8 mouse cellular contexts compared by ENCODE assay signal in the genomic region with DNA sequence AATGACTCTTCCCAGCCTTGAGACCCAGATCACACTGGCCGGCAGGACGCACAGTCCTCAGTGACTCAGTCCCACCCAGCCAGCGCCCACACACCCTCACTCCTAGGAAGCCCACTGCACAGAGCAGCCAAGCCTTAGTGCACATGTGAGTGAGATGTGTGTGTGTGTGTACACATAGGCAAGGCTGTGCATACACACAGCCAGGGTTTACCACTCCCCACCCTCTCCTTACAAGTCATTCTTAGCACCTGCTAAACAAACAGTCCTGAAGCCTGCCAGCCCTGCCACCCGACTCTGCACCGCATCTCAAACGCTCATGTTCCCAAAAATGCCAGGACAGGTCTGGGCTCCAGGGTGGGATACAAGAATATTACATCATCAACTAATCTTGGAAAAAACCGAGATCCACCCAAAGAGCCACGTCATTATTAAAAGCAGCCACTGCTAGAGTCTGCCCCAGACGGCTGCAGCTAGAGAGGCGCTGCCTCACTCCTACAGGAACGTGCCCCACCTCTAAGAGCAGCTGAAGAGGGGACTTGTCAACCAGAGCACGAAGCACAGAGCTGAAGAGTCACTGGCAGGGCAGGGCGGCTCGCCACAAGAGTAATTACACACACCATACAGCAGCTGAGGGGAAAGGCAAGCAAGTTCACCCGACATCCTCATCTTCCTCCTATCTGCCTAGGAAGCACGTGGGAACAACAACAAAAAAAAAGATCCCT. TPM values are rescaled to one million over a fixed set of nuclear protein-coding genes. Genes with fewer than 3 reads are reported as not detected.
DNase-seq lines count a peak whose midpoint lies in the region; ATAC-seq and TF ChIP-seq lines count a peak whose summit lies in the region.

No protein-coding gene starts in this region.

- H3K27ac ChIP-seq in forebrain, embryonic 13.5 days, result peak overlapping the region; percentile 48
- H3K27ac ChIP-seq in intestine, postnatal 0 days (ENCODE audit: low read depth, low read length), result no peak overlapping the region
- peak overlapping the region; percentile 86 for H3K27ac ChIP-seq in neural tube, embryonic 13.5 days (replicated peaks)

- ATAC-seq in forebrain, embryonic 13.5 days, result peak; percentile 73
- peak; percentile 36; the same call in 1 of the 2 replicates for ATAC-seq in intestine, postnatal 0 days
- peak; percentile 81 for ATAC-seq in neural tube, embryonic 13.5 days (ENCODE audit: low read depth)

- 5% methylated on average over 16 of the region's 16 CpGs for WGBS in forebrain, embryonic 13.5 days
- 27% methylated on average over 16 of the region's 16 CpGs for WGBS in intestine, postnatal 0 days
- WGBS in neural tube, embryonic 13.5 days, result 7% methylated on average over 16 of the region's 16 CpGs

- no peak for TF ChIP-seq CTCF in intestine, postnatal 0 days (IDR thresholded peaks at IDR 0.05; ENCODE audit: low read depth)

- H3K9me3 ChIP-seq in forebrain, embryonic 13.5 days (replicated peaks), result no peaks in the 10 kb centered on the region
- no peaks in the 10 kb centered on the region for H3K9me3 ChIP-seq in intestine, postnatal 0 days (ENCODE audit: control insufficient read depth)
- H3K9me3 ChIP-seq in neural tube, embryonic 13.5 days, result no peaks in the 10 kb centered on the region

- no peak overlapping the region for H3K4me3 ChIP-seq in forebrain, embryonic 13.5 days
- H3K4me3 ChIP-seq in intestine, postnatal 0 days (ENCODE audit: low read depth, low read length), result no peak overlapping the region
- no peak overlapping the region for H3K4me3 ChIP-seq in neural tube, embryonic 13.5 days

- no peaks in the 10 kb centered on the region for H3K36me3 ChIP-seq in forebrain, embryonic 13.5 days (ENCODE audit: poor library complexity, severe bottlenecking)
- no peaks in the 10 kb centered on the region for H3K36me3 ChIP-seq in intestine, postnatal 0 days (ENCODE audit: control insufficient read depth, insufficient read depth)
- H3K36me3 ChIP-seq in neural tube, embryonic 13.5 days, result no peaks in the 10 kb centered on the region

- H3K27me3 ChIP-seq in forebrain, embryonic 13.5 days, result no peaks in the 10 kb centered on the region
- H3K27me3 ChIP-seq in intestine, postnatal 0 days (replicated peaks; ENCODE audit: control insufficient read depth, insufficient read depth, low read length), result no peaks in the 10 kb centered on the region
- no peaks in the 10 kb centered on the region for H3K27me3 ChIP-seq in neural tube, embryonic 13.5 days

- DNase-seq in thymus, postnatal 0 days (ENCODE audit: low spot score), result peak; percentile 49
- DNase-seq in thymus, adult 18-20 months, result no peak
- no peak for DNase-seq in frontal cortex, postnatal 36 days (ENCODE audit: low spot score in 2 of 2)
- DNase-seq in left cerebral cortex, adult 18-20 months (ENCODE audit: low spot score in 2 of 2), result no peak
- DNase-seq in cerebellum, postnatal 36 days, result no peak

- peak overlapping the region; percentile 26 for H3K4me2 ChIP-seq in forebrain, embryonic 13.5 days
- H3K4me2 ChIP-seq in intestine, postnatal 0 days (replicated peaks; ENCODE audit: low read depth), result peak overlapping the region; percentile 24; the same call in 1 of the 2 replicates
- H3K4me2 ChIP-seq in neural tube, embryonic 13.5 days, result peak overlapping the region; percentile 34

- H3K9ac ChIP-seq in forebrain, embryonic 13.5 days, result 0 out of 2 replicates have a peak overlapping the region, but pooled peaks have one; percentile 30
- peak overlapping the region; percentile 7; the same call in 1 of the 2 replicates for H3K9ac ChIP-seq in intestine, postnatal 0 days (ENCODE audit: low read depth, low read length)
- peak overlapping the region; percentile 41 for H3K9ac ChIP-seq in neural tube, embryonic 13.5 days

- peaks cover 76% of the 10 kb centered on the region for H3K4me1 ChIP-seq in forebrain, embryonic 13.5 days
- H3K4me1 ChIP-seq in intestine, postnatal 0 days (replicated peaks; ENCODE audit: control insufficient read depth, insufficient read depth, low read length), result peaks cover 35% of the 10 kb centered on the region
- H3K4me1 ChIP-seq in neural tube, embryonic 13.5 days (replicated peaks), result peaks cover 94% of the 10 kb centered on the region

RNA-seq across cellular contexts. Expression of gene Vav2, which starts 12.7 kb away (rescaled TPM):
- 6.4 and 7.9 TPM in 2 replicates for polyA plus RNA-seq in thymus, postnatal 0 days (2015; fragmentation: Nextera tagmentation; extraction: Ambion mirVana)
- 8.7 and 8.8 TPM in 2 replicates for polyA plus RNA-seq in forebrain, embryonic 13.5 days (2015; fragmentation: Nextera tagmentation; extraction: Ambion mirVana)
- 5.4 and 6.8 TPM in 2 replicates for polyA plus RNA-seq in intestine, postnatal 0 days (2015; fragmentation: Nextera tagmentation; extraction: Ambion mirVana)
- 14.8 and 15.3 TPM in 2 replicates for polyA plus RNA-seq in neural tube, embryonic 13.5 days (2015; fragmentation: Nextera tagmentation; extraction: Ambion mirVana)
- 1 to 10 TPM; 7.9 to 9.8 TPM for total RNA-seq in left cerebral cortex, adult 18-20 months (2021)

RNA-seq across cellular contexts. Expression of gene Brd3os, which starts 28.0 kb away (rescaled TPM):
- 2.0 and 2.1 TPM in 2 replicates for polyA plus RNA-seq in thymus, postnatal 0 days (2015; fragmentation: Nextera tagmentation; extraction: Ambion mirVana)
- polyA plus RNA-seq in forebrain, embryonic 13.5 days (2015; fragmentation: Nextera tagmentation; extraction: Ambion mirVana), result 19.3 and 25.1 TPM in 2 replicates
- 1.5 and 1.8 TPM in 2 replicates for polyA plus RNA-seq in intestine, postnatal 0 days (2015; fragmentation: Nextera tagmentation; extraction: Ambion mirVana)
- 30.0 and 30.5 TPM in 2 replicates for polyA plus RNA-seq in neural tube, embryonic 13.5 days (2015; fragmentation: Nextera tagmentation; extraction: Ambion mirVana)
- total RNA-seq in left cerebral cortex, adult 18-20 months (2021), result 10 to 100 TPM; 27.8 to 28.3 TPM
